Mouse (Mus musculus) embryonic facial prominence, embryonic 12.5 days (tissue): ENCODE results near the gene Myocd. TPM values are rescaled to one million over a fixed set of nuclear protein-coding genes. Genes with fewer than 3 reads are reported as not detected.

Experiments
- ATAC-seq: fragments of 200-750 bp; cut with Nextera tagmentation; 2 replicates; pipeline ENCODE4 v1.8.0; 2017; ENCODE audit not compliant: insufficient number of reproducible peaks, insufficient read depth, low FRiP score, low TSS enrichment
- H3K27ac ChIP-seq: fragments of 300-500 bp; sonication (generic); 2 replicates; pipeline ENCODE4 v1.5.1; 2016; ENCODE audit warnings: mild to moderate bottlenecking
- H3K27me3 ChIP-seq: fragments of 300-500 bp; sonication (generic); 2 replicates; pipeline ENCODE4 v1.6.1; 2016; ENCODE audit warnings: mild to moderate bottlenecking, moderate library complexity
- H3K36me3 ChIP-seq: fragments of 300-500 bp; sonication (generic); 2 replicates; pipeline ENCODE4 v1.6.1; 2016; ENCODE audit warnings: mild to moderate bottlenecking
- H3K4me1 ChIP-seq: fragments of 300-500 bp; sonication (generic); 2 replicates; pipeline ENCODE4 v1.6.1; 2016
- H3K4me2 ChIP-seq: fragments of 300-500 bp; sonication (generic); replicated peaks from 2 replicates; pipeline ENCODE4 v1.6.1; 2016; ENCODE audit warnings: mild to moderate bottlenecking, moderate library complexity
- H3K4me3 ChIP-seq: fragments of 300-500 bp; sonication (generic); 2 replicates; pipeline ENCODE4 v1.5.1; 2016; ENCODE audit warnings: mild to moderate bottlenecking
- H3K9ac ChIP-seq: fragments of 300-500 bp; sonication (generic); 2 replicates; pipeline ENCODE4 v1.6.1; 2016; ENCODE audit warnings: mild to moderate bottlenecking, moderate library complexity
- H3K9me3 ChIP-seq: fragments of 300-500 bp; sonication (generic); 2 replicates; pipeline ENCODE4 v1.6.1; 2016; ENCODE audit warnings: mild to moderate bottlenecking, moderate library complexity
- WGBS: fragments of 180-500 bp; shearing (Covaris S2); methylation state at CpG from one replicate; pipeline ENCODE4 v1.1.7; 2016; 5-methylcytosine and 5-hydroxymethylcytosine counted together
- polyA plus RNA-seq: library from polyadenylated mRNA; unstranded; fragments of >200 nt; fragmentation: Nextera tagmentation; extraction: Ambion mirVana; gene quantifications from 2 replicates; pipeline ENCODE4 v1.2.1, GENCODE M21; 2016

Gene Myocd
- polyA plus RNA-seq, 1 experiment from 2014 or later = 2.0 TPM

DNA sequence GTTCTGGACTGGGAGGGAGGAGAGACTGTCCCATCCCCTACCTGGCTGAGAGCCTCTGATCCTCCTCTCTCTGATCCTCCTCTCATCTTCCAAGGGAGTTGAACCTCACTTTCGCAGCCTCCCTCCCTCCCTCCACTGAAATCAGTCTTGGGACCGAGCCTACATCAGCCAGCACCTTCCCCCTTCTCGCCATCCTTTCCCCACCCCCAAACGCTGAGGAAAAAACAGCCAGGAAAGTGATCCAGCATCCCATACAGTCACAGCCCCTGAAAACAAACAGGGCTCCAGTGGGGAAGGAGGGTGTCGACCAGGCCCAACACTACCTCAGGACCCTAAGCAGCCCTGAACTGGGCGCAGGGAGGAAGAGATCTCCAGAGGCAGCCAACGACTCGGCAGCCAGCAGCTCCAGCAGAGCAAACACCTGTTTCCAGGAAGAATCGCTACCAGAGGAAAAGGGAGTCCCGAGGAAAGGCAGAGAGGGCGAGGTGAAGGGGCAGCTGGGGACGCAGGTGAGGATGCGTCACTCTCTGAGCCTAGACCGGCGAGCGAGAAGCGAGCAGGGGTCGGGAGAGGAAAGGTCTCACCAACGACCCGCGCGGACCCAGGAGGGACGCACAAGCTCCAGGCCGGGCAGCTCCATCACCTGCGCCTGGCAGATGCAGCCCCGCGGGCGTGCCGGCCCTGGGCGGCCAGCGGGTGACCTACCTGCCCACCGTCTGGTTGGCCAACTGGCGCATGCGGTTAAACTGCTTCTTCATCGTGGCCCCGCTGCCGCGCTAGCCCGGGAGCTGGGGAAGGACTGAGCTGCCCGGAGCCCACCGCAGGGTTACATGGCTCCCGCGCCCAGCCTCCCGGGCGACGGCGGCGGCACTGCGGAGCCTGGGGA is 107.7 kb downstream of the Myocd start:
- Histone ChIP-seq H3K27ac (no peak overlapping the region; the same call in 1 of the 2 replicates), H3K4me2 (peak overlapping the region; percentile 96), H3K36me3 (no peaks in the 10 kb centered on the region), H3K4me3 (peak overlapping the region; percentile 88), H3K9me3 (no peaks in the 10 kb centered on the region), H3K4me1 (peaks cover 6% of the 10 kb centered on the region), H3K9ac (peak overlapping the region; percentile 80), H3K27me3 (peaks cover 21% of the 10 kb centered on the region)
- peak; percentile 82; the same call in 1 of the 2 replicates for ATAC-seq
- 1% methylated on average over 49 of the region's 49 CpGs for whole genome bisulfite sequencing

DNA sequence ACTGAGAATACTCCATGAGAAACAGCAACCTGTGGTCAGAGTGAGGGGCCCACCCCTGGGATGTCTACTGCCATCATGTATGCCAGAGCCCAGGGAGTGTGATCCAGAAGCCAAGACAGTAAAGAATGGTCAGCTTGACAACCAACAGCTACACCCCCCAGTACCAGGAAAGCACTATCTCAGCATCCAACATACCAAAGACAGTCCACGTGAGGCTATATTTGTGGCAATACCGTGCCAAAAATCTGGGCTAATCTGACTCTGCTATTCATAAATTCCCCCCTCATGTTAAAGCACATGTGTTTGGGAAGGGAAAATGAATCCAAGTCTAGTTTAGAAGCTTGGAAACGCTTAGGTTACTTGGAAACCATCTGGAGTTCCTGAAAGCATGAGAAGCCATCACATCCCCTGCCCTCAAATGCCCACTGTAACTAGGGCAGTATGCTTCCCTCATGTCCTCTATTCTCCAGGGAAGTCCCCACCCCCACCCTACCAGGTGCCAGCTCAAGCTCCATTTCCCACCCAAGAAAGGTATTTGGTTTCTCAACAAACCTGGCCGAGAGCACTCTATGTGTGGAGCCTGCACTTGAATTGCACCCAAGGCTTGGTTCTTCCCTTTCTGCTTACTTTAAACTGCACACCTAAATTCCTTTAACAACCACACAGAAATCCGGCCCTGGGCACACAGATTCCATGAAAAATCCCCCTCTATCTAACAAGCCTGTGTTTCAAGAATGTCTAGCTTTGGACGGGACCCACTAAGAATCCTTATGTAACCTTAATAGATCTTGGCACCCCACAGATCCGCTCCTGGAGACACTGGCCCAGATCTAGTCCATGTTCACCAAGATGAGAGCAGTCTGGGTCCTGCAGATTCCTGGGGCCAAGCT is 108.6 kb downstream of the Myocd start:
- Histone ChIP-seq H3K9ac (no peak overlapping the region), H3K9me3 (no peaks in the 10 kb centered on the region), H3K4me3 (peak overlapping the region; percentile 88; the same call in 1 of the 2 replicates), H3K4me2 (peak overlapping the region; percentile 96), H3K27me3 (peaks cover 21% of the 10 kb centered on the region), H3K36me3 (no peaks in the 10 kb centered on the region), H3K4me1 (peaks cover 6% of the 10 kb centered on the region), H3K27ac (no peak overlapping the region)
- ATAC-seq = no peak
- WGBS = 57% methylated on average over 7 of the region's 7 CpGs

DNA sequence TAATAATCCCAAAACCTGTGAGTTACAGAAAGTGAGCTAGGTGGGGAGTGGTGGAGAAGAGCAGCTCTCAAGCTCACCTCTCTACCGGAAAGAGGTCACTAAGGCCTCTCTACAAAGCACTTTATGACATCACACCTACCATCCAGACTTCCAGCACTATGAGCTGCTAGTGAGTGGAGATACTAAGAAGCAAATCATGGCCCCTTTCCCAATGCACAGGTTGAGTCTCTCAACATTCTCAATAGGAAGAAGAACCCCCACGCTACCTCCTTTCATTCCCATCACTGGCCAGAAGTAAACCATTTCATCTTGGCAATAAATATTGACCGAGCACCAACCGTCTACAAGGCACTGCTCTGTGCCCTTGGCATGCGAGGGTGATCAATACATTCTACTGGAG is 110.0 kb downstream of the Myocd start, which contains the start of gene 1700086D15Rik:
1700086D15Rik (minus strand) TSS at position 101 of the 400 bp plus-strand sequence.
- ATAC-seq = no peak
- H3K27ac ChIP-seq = no peak within 1 kb of the TSS
- 93% methylated on average over 5 of the region's 5 CpGs for WGBS

DNA sequence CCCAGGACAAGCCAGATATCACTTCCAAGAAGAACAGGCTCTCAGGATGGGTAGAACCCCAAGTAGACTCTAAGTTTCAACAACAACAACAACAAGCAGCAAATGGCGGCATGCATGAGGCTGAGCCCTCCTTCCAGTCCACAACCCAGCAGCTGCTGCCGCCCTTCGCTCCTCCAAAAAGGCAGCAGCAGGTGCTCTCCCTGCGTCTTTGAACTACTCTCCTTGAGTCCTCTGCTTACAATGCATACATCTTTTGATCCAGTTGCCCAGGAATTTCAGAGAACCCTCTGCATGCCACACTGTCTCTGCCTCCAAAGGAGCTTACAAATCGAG is 111.2 kb downstream of the Myocd start:
- 91% methylated on average over 5 of the region's 5 CpGs for WGBS
- H3K27me3 ChIP-seq = peaks cover 21% of the 10 kb centered on the region

More for the DNA sequence above, 110.0 kb downstream of the Myocd start, which contains the start of gene 1700086D15Rik:
- H3K9me3 ChIP-seq = no peaks in the 10 kb centered on the region
- H3K9ac ChIP-seq = no peak within 1 kb of the TSS
- H3K4me3 ChIP-seq = no peak within 1 kb of the TSS
- peaks cover 21% of the 10 kb centered on the region for H3K27me3 ChIP-seq
- H3K4me1 ChIP-seq = peaks cover 6% of the 10 kb centered on the region
- no peaks in the 10 kb centered on the region for H3K36me3 ChIP-seq
- no peak within 1 kb of the TSS for H3K4me2 ChIP-seq

DNA sequence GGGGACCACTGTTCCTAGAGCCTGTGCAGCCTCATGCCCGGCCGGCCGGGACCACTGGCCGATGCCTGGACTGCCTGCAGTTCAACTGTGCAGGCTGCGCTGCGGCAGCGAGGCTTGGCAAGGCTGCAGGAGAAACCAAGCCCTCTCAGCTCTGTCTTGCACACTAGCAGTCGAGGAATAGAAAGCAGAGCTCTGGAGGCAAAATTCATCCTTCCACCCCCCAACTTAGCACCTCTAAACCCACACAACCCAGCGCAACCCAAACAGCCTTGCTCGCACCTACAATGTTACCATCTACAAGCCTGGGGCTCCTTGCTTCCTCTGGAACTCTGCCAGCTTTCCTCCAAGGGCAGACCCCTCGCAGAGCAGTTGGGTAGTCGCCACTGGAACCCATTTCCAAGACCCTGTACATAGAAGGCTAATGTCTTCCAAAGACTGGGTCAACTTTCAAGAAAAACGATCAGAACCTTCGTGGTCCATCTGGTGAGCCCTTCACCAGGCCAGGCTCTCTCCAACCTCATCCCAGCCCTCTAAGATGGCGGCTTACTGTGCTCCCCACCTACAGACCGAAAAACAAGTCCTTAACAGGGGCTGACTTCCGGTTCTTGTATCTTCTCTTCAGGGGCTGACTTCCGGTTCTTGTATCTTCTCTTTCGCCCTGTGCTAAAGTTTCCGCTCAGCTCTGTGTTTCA is 111.7 kb downstream of the Myocd start:
- H3K27me3 ChIP-seq = peaks cover 21% of the 10 kb centered on the region
- WGBS = 91% methylated on average over 20 of the region's 20 CpGs
- no peaks in the 10 kb centered on the region for H3K9me3 ChIP-seq
- H3K4me3 ChIP-seq = no peak overlapping the region
- no peak overlapping the region for H3K4me2 ChIP-seq
- H3K4me1 ChIP-seq = peaks cover 6% of the 10 kb centered on the region
- no peaks in the 10 kb centered on the region for H3K36me3 ChIP-seq
- H3K27ac ChIP-seq = no peak overlapping the region
- ATAC-seq = no peak
- no peak overlapping the region for H3K9ac ChIP-seq

More for the DNA sequence above, 111.2 kb downstream of the Myocd start:
- Histone ChIP-seq H3K4me2 (no peak overlapping the region), H3K4me1 (peaks cover 6% of the 10 kb centered on the region), H3K9ac (no peak overlapping the region), H3K36me3 (no peaks in the 10 kb centered on the region), H3K9me3 (no peaks in the 10 kb centered on the region), H3K27ac (no peak overlapping the region), H3K4me3 (no peak overlapping the region)
- ATAC-seq = no peak

DNA sequence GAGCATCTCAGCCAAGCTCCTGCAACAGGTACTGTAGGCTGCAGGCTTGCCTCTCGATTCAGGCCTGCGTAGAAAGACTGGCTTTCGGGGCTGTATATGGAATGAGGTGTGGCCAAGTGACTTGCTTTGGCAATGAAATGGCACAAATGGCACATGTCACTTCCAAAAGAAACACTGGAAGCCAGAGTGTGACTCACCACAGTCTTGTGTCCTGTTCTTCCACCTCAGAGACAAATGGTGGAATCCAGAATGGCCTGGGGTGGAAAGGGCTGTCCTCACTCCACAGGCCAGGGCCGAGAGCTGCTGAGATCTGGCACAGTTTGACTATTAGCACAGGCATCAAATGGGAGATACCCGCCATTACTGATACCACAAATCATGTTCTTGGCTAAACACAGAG is 116.8 kb downstream of the Myocd start:
- no peaks in the 10 kb centered on the region for H3K36me3 ChIP-seq
- no peak for ATAC-seq
- H3K4me2 ChIP-seq = no peak overlapping the region
- H3K9me3 ChIP-seq = no peaks in the 10 kb centered on the region
- H3K27me3 ChIP-seq = no peaks in the 10 kb centered on the region
- peaks cover 3% of the 10 kb centered on the region; the same call in 1 of the 2 replicates for H3K4me1 ChIP-seq
- no peak overlapping the region for H3K4me3 ChIP-seq
- WGBS = 91% methylated on average over 5 of the region's 5 CpGs
- H3K27ac ChIP-seq = no peak overlapping the region
- no peak overlapping the region for H3K9ac ChIP-seq

DNA sequence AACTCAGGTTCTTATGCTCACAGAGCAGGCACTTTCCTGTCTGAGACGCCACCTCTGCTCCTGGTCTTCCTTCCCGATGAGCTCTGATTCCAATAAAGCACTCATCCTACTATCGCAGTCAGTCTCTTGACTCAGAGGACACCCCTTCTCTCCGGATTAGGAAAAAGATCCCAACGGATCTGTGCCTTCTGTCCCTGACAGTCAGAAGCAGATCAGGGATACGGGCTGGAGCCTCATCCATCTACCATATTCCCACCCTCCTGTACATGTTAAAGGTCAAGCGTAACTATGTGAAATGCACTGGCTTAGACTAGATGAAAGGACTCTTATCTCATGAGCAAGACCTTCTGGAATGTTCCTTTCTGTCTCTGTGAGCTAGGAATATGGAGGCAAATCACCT is 121.3 kb downstream of the Myocd start:
- Histone ChIP-seq H3K27ac (no peak overlapping the region), H3K4me2 (no peak overlapping the region), H3K4me3 (no peak overlapping the region), H3K9me3 (no peaks in the 10 kb centered on the region), H3K36me3 (no peaks in the 10 kb centered on the region), H3K9ac (no peak overlapping the region), H3K27me3 (no peaks in the 10 kb centered on the region), H3K4me1 (peaks cover 3% of the 10 kb centered on the region; the same call in 1 of the 2 replicates)
- 87% methylated on average over 7 of the region's 7 CpGs for WGBS
- no peak for ATAC-seq

DNA sequence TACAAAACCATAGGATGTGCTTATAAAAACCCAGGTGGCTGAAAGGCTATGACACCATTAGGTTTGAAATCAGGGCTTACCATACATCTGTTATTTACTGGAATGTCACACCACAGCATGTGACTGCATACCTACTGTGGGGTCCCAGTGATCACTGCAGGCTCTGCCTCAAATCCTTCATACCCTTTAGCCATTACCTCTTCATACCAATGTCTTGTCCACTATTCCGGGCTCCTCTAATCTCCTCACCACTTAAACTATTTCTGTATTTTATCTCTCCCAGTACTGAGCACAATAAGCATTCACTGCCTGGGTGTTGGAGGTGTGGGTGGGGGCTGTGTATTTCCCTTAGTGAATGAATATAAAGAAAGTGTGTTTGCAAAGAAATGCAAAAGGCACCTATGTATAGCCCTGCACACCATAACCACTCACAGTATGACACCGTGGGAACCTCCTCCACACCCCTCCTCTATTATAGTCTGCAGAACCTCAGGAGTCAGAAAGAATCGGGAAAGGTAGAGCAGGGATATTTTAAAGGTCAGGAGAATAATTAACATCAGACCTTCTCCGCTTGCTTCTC is 126.9 kb downstream of the Myocd start:
- no peaks in the 10 kb centered on the region for H3K4me1 ChIP-seq
- no peak overlapping the region for H3K9ac ChIP-seq
- H3K27me3 ChIP-seq = no peaks in the 10 kb centered on the region
- no peak overlapping the region for H3K4me2 ChIP-seq
- H3K9me3 ChIP-seq = no peaks in the 10 kb centered on the region
- no peak overlapping the region for H3K27ac ChIP-seq
- no peaks in the 10 kb centered on the region for H3K36me3 ChIP-seq
- ATAC-seq = no peak
- no peak overlapping the region for H3K4me3 ChIP-seq
- 66% methylated on average over 4 of the region's 4 CpGs for WGBS

DNA sequence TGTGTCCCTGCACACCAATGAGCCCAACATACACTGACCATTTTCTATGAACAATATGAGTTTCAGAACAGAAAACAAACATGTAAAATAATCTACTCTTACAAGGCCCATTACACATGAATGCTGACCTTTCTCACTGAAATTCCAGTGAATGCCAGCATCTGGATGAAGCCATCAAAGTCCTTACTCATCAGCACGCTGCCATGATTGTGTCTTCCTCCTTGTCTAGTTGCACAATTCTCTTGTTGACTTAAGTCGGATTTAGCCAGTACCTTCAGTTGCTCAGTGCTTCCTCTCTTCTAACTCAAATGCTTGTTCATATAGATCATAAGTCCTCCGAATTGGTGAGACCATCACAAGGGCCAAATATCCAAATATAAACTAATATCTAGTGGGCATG is 130.8 kb downstream of the Myocd start:
- WGBS = 88% methylated on average over 3 of the region's 3 CpGs
- H3K4me2 ChIP-seq = no peak overlapping the region
- H3K9me3 ChIP-seq = no peaks in the 10 kb centered on the region
- no peak overlapping the region for H3K4me3 ChIP-seq
- H3K36me3 ChIP-seq = no peaks in the 10 kb centered on the region
- no peaks in the 10 kb centered on the region for H3K4me1 ChIP-seq
- no peak overlapping the region for H3K9ac ChIP-seq
- H3K27me3 ChIP-seq = no peaks in the 10 kb centered on the region
- ATAC-seq = no peak
- no peak overlapping the region for H3K27ac ChIP-seq

DNA sequence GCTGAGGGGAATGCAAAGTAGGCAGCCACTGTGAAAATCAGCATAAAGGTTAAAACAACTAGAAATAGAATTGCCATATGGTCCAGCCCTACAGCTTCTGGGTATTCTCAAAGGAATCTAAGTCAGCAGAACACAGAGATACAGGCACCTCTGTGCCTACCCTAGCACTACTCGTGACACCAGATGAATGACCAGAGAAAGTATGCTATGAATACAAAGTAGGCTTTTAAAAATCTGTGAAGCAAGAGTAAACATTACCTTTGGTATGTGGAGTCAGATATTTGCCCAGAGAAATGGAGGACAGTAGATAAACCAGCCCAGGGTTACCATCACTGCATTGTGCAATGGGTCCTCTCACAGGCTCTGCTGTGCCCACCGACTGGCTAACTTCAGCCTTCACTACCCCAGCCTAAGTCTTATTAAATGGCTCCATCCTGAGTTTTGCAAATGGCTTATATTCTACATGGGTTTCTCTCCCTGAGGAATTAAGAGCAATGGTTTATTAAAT is 132.6 kb downstream of the Myocd start:
- ATAC-seq = no peak
- Histone ChIP-seq H3K27ac (no peak overlapping the region), H3K4me1 (no peaks in the 10 kb centered on the region), H3K36me3 (no peaks in the 10 kb centered on the region), H3K27me3 (no peaks in the 10 kb centered on the region), H3K9me3 (no peaks in the 10 kb centered on the region), H3K4me3 (no peak overlapping the region), H3K4me2 (no peak overlapping the region), H3K9ac (no peak overlapping the region)
- WGBS = 75% methylated on average over 2 of the region's 2 CpGs

DNA sequence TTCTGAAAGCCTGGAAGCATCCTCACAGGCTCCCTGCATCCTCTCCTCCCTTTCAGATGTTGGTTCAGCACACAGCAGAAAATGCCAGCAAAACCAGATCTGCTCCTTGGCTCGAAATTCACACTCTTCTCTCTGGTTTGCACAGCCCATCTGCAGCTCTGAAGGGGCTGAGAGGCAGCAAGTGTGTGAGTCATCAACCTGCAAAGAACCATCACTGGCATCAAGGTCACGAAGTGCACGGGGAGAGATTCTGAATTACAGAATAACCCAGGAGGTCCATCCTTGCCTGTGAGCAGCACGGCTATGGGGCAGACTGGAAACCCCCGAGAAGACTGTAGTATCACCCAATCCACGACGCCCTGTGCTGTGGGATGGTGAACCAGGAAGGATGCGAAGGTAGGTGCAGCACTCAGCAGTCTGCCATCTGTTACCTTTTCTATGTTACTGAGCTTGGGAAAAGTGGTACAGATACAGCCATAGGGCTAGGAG is 134.5 kb downstream of the Myocd start:
- no peaks in the 10 kb centered on the region for H3K36me3 ChIP-seq
- 84% methylated on average over 8 of the region's 8 CpGs for WGBS
- H3K9ac ChIP-seq = no peak overlapping the region
- H3K4me1 ChIP-seq = no peaks in the 10 kb centered on the region
- H3K9me3 ChIP-seq = no peaks in the 10 kb centered on the region
- H3K4me2 ChIP-seq = no peak overlapping the region
- no peak overlapping the region for H3K27ac ChIP-seq
- no peak overlapping the region for H3K4me3 ChIP-seq
- no peak for ATAC-seq
- H3K27me3 ChIP-seq = no peaks in the 10 kb centered on the region
